Comparison of ENCODE assay signal across 20 mouse cellular contexts in genomic region chr4:13600275-13600674, GRCm38 (mm10).
DNase-seq lines count a peak whose midpoint lies in the region; ATAC-seq lines count a peak whose summit lies in the region.
"Had no signal": no experiment of that assay in that cellular context is flagged by ENCODE, and none has a peak within 500 bp of the region (broad histone marks: within the 10 kb centered on the region; RNA-seq: fewer than 3 reads in every experiment).

No protein-coding gene starts in this region.

- 61% methylated on average over 3 of the region's 3 CpGs for WGBS in midbrain, embryonic 11.5 days
- 55% methylated on average over 3 of the region's 3 CpGs for WGBS in midbrain, embryonic 14.5 days
- WGBS in forebrain, embryonic 16.5 days, result 10% methylated on average over 3 of the region's 3 CpGs
- WGBS in neural tube, embryonic 15.5 days, result 18% methylated on average over 3 of the region's 3 CpGs
- 29% methylated on average over 3 of the region's 3 CpGs for WGBS in kidney, embryonic 16.5 days

- no peaks in the 10 kb centered on the region for H3K27me3 ChIP-seq in midbrain, embryonic 11.5 days (ENCODE audit: control insufficient read depth, insufficient read depth, low read length)
- no peaks in the 10 kb centered on the region for H3K27me3 ChIP-seq in midbrain, embryonic 14.5 days (ENCODE audit: control insufficient read depth, insufficient read depth, low read length)
- H3K27me3 ChIP-seq in forebrain, embryonic 16.5 days (replicated peaks; ENCODE audit: control insufficient read depth, insufficient read depth, low read length), result no peaks in the 10 kb centered on the region
- H3K27me3 ChIP-seq in neural tube, embryonic 15.5 days (replicated peaks), result no peaks in the 10 kb centered on the region
- H3K27me3 ChIP-seq in kidney, embryonic 16.5 days (ENCODE audit: insufficient read depth, low read length), result no peaks in the 10 kb centered on the region
- H3K27me3 ChIP-seq: heart, embryonic 15.5 days; hindbrain, embryonic 15.5 days; limb, embryonic 15.5 days had no signal

- peak; percentile 27 for DNase-seq in embryo, embryonic 10 days (ENCODE audit: low spot score)
- no peak for DNase-seq in embryo, embryonic 11 days
- DNase-seq in midbrain, embryonic 11.5 days (ENCODE audit: low spot score, missing footprints), result no peak
- no peak for DNase-seq in midbrain, embryonic 14.5 days
- DNase-seq in T-cell, adult 2 months (ENCODE audit: low spot score), result no peak
- DNase-seq: adrenal gland, postnatal 36 days; cerebellum, adult 2 months; gastrocnemius, adult 2 months; heart, adult 18-20 months; kidney, adult 8-10 months; liver, postnatal 0 days; lung, postnatal 4 days had no signal

- H3K9me3 ChIP-seq in midbrain, embryonic 11.5 days (ENCODE audit: control insufficient read depth, low read length), result no peaks in the 10 kb centered on the region
- H3K9me3 ChIP-seq in midbrain, embryonic 14.5 days (ENCODE audit: control insufficient read depth, low read length), result no peaks in the 10 kb centered on the region
- H3K9me3 ChIP-seq in forebrain, embryonic 16.5 days (ENCODE audit: control insufficient read depth, low read length), result no peaks in the 10 kb centered on the region
- H3K9me3 ChIP-seq in neural tube, embryonic 15.5 days (replicated peaks), result no peaks in the 10 kb centered on the region
- no peaks in the 10 kb centered on the region for H3K9me3 ChIP-seq in kidney, embryonic 16.5 days (ENCODE audit: low read length)
- H3K9me3 ChIP-seq: heart, embryonic 15.5 days; hindbrain, embryonic 15.5 days; limb, embryonic 15.5 days had no signal

- no peak overlapping the region for H3K9ac ChIP-seq in midbrain, embryonic 11.5 days (ENCODE audit: low read length)
- no peak overlapping the region for H3K9ac ChIP-seq in midbrain, embryonic 14.5 days (replicated peaks; ENCODE audit: low read length)
- H3K9ac ChIP-seq in forebrain, embryonic 16.5 days (replicated peaks; ENCODE audit: low read depth, low read length), result no peak overlapping the region
- no peak overlapping the region for H3K9ac ChIP-seq in neural tube, embryonic 15.5 days (replicated peaks)
- no peak overlapping the region for H3K9ac ChIP-seq in kidney, embryonic 16.5 days (replicated peaks; ENCODE audit: low read length)
- H3K9ac ChIP-seq: heart, embryonic 15.5 days; hindbrain, embryonic 15.5 days; limb, embryonic 15.5 days; liver, postnatal 0 days had no signal

- no peak overlapping the region for H3K27ac ChIP-seq in midbrain, embryonic 11.5 days (ENCODE audit: low read depth, low read length)
- H3K27ac ChIP-seq in midbrain, embryonic 14.5 days (replicated peaks; ENCODE audit: low read depth, low read length), result no peak overlapping the region
- H3K27ac ChIP-seq in forebrain, embryonic 16.5 days (ENCODE audit: low read length), result peak overlapping the region; percentile 88
- H3K27ac ChIP-seq in neural tube, embryonic 15.5 days (replicated peaks), result 0 out of 2 replicates have a peak overlapping the region, but pooled peaks have one; percentile 20
- no peak overlapping the region for H3K27ac ChIP-seq in kidney, embryonic 16.5 days (ENCODE audit: low read length)
- H3K27ac ChIP-seq: gastrocnemius, adult 2 months; heart, embryonic 15.5 days; hindbrain, embryonic 15.5 days; limb, embryonic 15.5 days had no signal

- H3K4me1 ChIP-seq in midbrain, embryonic 11.5 days (ENCODE audit: control insufficient read depth, insufficient read depth, low read length), result peaks cover 7% of the 10 kb centered on the region; the same call in 1 of the 2 replicates
- H3K4me1 ChIP-seq in midbrain, embryonic 14.5 days (ENCODE audit: control insufficient read depth, insufficient read depth, low read length), result peaks cover 7% of the 10 kb centered on the region
- peaks cover 21% of the 10 kb centered on the region for H3K4me1 ChIP-seq in forebrain, embryonic 16.5 days (replicated peaks; ENCODE audit: control insufficient read depth, insufficient read depth, low read length)
- peaks cover 8% of the 10 kb centered on the region for H3K4me1 ChIP-seq in neural tube, embryonic 15.5 days
- H3K4me1 ChIP-seq in kidney, embryonic 16.5 days (ENCODE audit: insufficient read depth, low read length), result no peaks in the 10 kb centered on the region
- H3K4me1 ChIP-seq: heart, embryonic 15.5 days; limb, embryonic 15.5 days had no signal

- no peak overlapping the region for H3K4me2 ChIP-seq in midbrain, embryonic 11.5 days
- H3K4me2 ChIP-seq in midbrain, embryonic 14.5 days (ENCODE audit: low read length), result no peak overlapping the region
- H3K4me2 ChIP-seq in forebrain, embryonic 16.5 days (ENCODE audit: low read length), result no peak overlapping the region; the same call in 1 of the 2 replicates
- H3K4me2 ChIP-seq in neural tube, embryonic 15.5 days, result no peak overlapping the region
- no peak overlapping the region for H3K4me2 ChIP-seq in kidney, embryonic 16.5 days (replicated peaks; ENCODE audit: low read depth, low read length)
- H3K4me2 ChIP-seq: heart, embryonic 15.5 days; limb, embryonic 15.5 days had no signal

- H3K4me3 ChIP-seq in midbrain, embryonic 11.5 days (ENCODE audit: low read depth, low read length), result no peak overlapping the region
- no peak overlapping the region for H3K4me3 ChIP-seq in midbrain, embryonic 14.5 days (replicated peaks; ENCODE audit: low read depth, low read length)
- no peak overlapping the region for H3K4me3 ChIP-seq in forebrain, embryonic 16.5 days (replicated peaks; ENCODE audit: low read length)
- H3K4me3 ChIP-seq in neural tube, embryonic 15.5 days (replicated peaks), result no peak overlapping the region
- no peak overlapping the region for H3K4me3 ChIP-seq in kidney, embryonic 16.5 days (ENCODE audit: low read length)
- H3K4me3 ChIP-seq: erythroblast, embryonic 14.5 days; gastrocnemius, adult 2 months; heart, embryonic 15.5 days; hindbrain, embryonic 15.5 days; limb, embryonic 15.5 days had no signal

- 0 out of 2 replicates have a peak, but pooled peaks have one; percentile 24 for ATAC-seq in midbrain, embryonic 11.5 days (ENCODE audit: low FRiP score)
- ATAC-seq in midbrain, embryonic 14.5 days (ENCODE audit: low FRiP score, low TSS enrichment), result no peak
- peak; percentile 61 for ATAC-seq in forebrain, embryonic 16.5 days
- ATAC-seq in neural tube, embryonic 15.5 days (ENCODE audit: low FRiP score), result no peak
- no peak for ATAC-seq in kidney, embryonic 16.5 days (ENCODE audit: low FRiP score, low TSS enrichment)
- ATAC-seq: activated CD4-positive, CD25-positive, alpha-beta regulatory T cell, adult 4 months; liver, postnatal 0 days had no signal

- no peaks in the 10 kb centered on the region for H3K36me3 ChIP-seq in midbrain, embryonic 11.5 days (ENCODE audit: control insufficient read depth, insufficient read depth, low read length)
- no peaks in the 10 kb centered on the region for H3K36me3 ChIP-seq in midbrain, embryonic 14.5 days (ENCODE audit: control insufficient read depth, insufficient read depth, low read length)
- no peaks in the 10 kb centered on the region for H3K36me3 ChIP-seq in forebrain, embryonic 16.5 days (ENCODE audit: control insufficient read depth, insufficient read depth)
- H3K36me3 ChIP-seq in neural tube, embryonic 15.5 days, result no peaks in the 10 kb centered on the region
- H3K36me3 ChIP-seq in kidney, embryonic 16.5 days (ENCODE audit: insufficient read depth, low read length), result no peaks in the 10 kb centered on the region
- H3K36me3 ChIP-seq: heart, embryonic 15.5 days; hindbrain, embryonic 15.5 days; limb, embryonic 15.5 days had no signal

Comparison
In these comparisons a context has a peak if more than half of its experiments do, and no peak if none do; other contexts are left out.
1. ATAC-seq: peak in midbrain, embryonic 11.5 days (single experiment) and forebrain, embryonic 16.5 days (single experiment); none in midbrain, embryonic 14.5 days (single experiment), neural tube, embryonic 15.5 days (single experiment) and kidney, embryonic 16.5 days (single experiment).
2. H3K27ac ChIP-seq: peak in forebrain, embryonic 16.5 days (single experiment) and neural tube, embryonic 15.5 days (single experiment); none in midbrain, embryonic 11.5 days (single experiment), midbrain, embryonic 14.5 days (single experiment) and kidney, embryonic 16.5 days (single experiment).